Mouse (Mus musculus) right cerebral cortex, postnatal 4 days (tissue): Measurements from ENCODE around the gene Araf.
"Not testable (repeated sequence)": the region's sequence is repeated elsewhere in the genome, so short reads cannot be mapped to it uniquely, and the experiment has no call there.

ENCODE experiments used
- DNase-seq: peaks from one replicate; pipeline ENCODE4 v3.0.0-alpha.2; 2022

Araf gene

GRCm38 (mm10) chrX:20797681-20798080 lies at the start of gene Araf:
Gene Araf, plus strand, starts transcription at chrX:20797814.
- peak; percentile 19 for DNase-seq

GRCm38 (mm10) chrX:20748829-20749228 lies 48.8 kb upstream of the Araf start:
- no peak for DNase-seq

GRCm38 (mm10) chrX:20761201-20761600 lies 36.4 kb upstream of the Araf start:
- no peak for DNase-seq

- peak; percentile 88 for DNase-seq
Measured at GRCm38 (mm10) chrX:20770697-20771381, 26.8 kb upstream of the Araf start.

GRCm38 (mm10) chrX:20771666-20772065 lies 25.9 kb upstream of the Araf start:
- DNase-seq = no peak

GRCm38 (mm10) chrX:20775271-20776016 lies 22.2 kb upstream of the Araf start:
- no peak for DNase-seq

GRCm38 (mm10) chrX:20777619-20778018 lies 20.0 kb upstream of the Araf start:
- DNase-seq = no peak

GRCm38 (mm10) chrX:20787309-20787708 lies 10.3 kb upstream of the Araf start:
- no peak for DNase-seq

GRCm38 (mm10) chrX:20792417-20792816 lies 5.2 kb upstream of the Araf start:
- no peak for DNase-seq

- DNase-seq = no peak
Measured at GRCm38 (mm10) chrX:20793230-20793629, 4.4 kb upstream of the Araf start.

- DNase-seq = no peak
Measured at GRCm38 (mm10) chrX:20794229-20794628, 3.4 kb upstream of the Araf start.

GRCm38 (mm10) chrX:20798141-20798796 lies 655 bp downstream of the Araf start:
- DNase-seq = peak; percentile 62

GRCm38 (mm10) chrX:20798797-20799147 lies 1.2 kb downstream of the Araf start:
- no peak for DNase-seq

- DNase-seq = no peak
Measured at GRCm38 (mm10) chrX:20801456-20801855, 3.8 kb downstream of the Araf start.

GRCm38 (mm10) chrX:20804301-20804700 lies 6.7 kb downstream of the Araf start:
- DNase-seq = not testable (repeated sequence)

GRCm38 (mm10) chrX:20806295-20806694 lies 8.7 kb downstream of the Araf start:
- DNase-seq = no peak

- no peak for DNase-seq
Measured at GRCm38 (mm10) chrX:20816974-20817373, 19.4 kb downstream of the Araf start.

- DNase-seq = peak; percentile 82
Measured at GRCm38 (mm10) chrX:20819204-20819628, 21.6 kb downstream of the Araf start.

- DNase-seq = peak; percentile 9
Measured at GRCm38 (mm10) chrX:20819708-20820426, 22.3 kb downstream of the Araf start.

GRCm38 (mm10) chrX:20828934-20829333 lies 31.3 kb downstream of the Araf start:
- DNase-seq = peak; percentile 40

GRCm38 (mm10) chrX:20847232-20847631 lies 49.6 kb downstream of the Araf start:
- DNase-seq = no peak

- DNase-seq = no peak
Measured at GRCm38 (mm10) chrX:20847816-20848215, 50.2 kb downstream of the Araf start.
